Mouse (Mus musculus): ENCODE data around the gene Prss54. TPM values are rescaled to one million over a fixed set of nuclear protein-coding genes. Genes with fewer than 3 reads are reported as not detected.

The Prss54 gene
- total RNA-seq, 4 experiments from 2014 or later: not detected

- DNase-seq (ENCODE audit: low spot score in 2 of 2): no peak
These were observed 24.6 kb downstream of the Prss54 start for GRCm38 (mm10) chr8:95551577-95551976.

GRCm38 (mm10) chr8:95549871-95550829 lies 26.0 kb downstream of the Prss54 start:
- peak in 1 of 2 experiments; percentile 12 for DNase-seq (ENCODE audit: low spot score in 2 of 2)

GRCm38 (mm10) chr8:95547931-95548330 lies 28.2 kb downstream of the Prss54 start:
- no peak for DNase-seq (ENCODE audit: low spot score in 2 of 2)

GRCm38 (mm10) chr8:95546986-95547385 lies 29.2 kb downstream of the Prss54 start:
- DNase-seq (ENCODE audit: low spot score in 2 of 2): no peak

- DNase-seq (ENCODE audit: low spot score in 2 of 2): no peak
These were observed 30.3 kb downstream of the Prss54 start for GRCm38 (mm10) chr8:95545815-95546214.

- DNase-seq (ENCODE audit: low spot score in 2 of 2): no peak
These were observed 33.1 kb downstream of the Prss54 start for GRCm38 (mm10) chr8:95543065-95543464.

- no peak for DNase-seq (ENCODE audit: low spot score in 2 of 2)
These were observed 33.9 kb downstream of the Prss54 start for GRCm38 (mm10) chr8:95542191-95542590.

- DNase-seq (ENCODE audit: low spot score in 2 of 2): no peak
These were observed 36.7 kb downstream of the Prss54 start for GRCm38 (mm10) chr8:95539487-95539886.

- peak; percentile 38 to 55 for DNase-seq (ENCODE audit: low spot score in 2 of 2)
These were observed 42.4 kb downstream of the Prss54 start, which contains the start of gene Ccdc113 for GRCm38 (mm10) chr8:95533584-95534387. Ccdc113 (plus strand) TSS chr8:95534085.

GRCm38 (mm10) chr8:95532206-95532605 lies 43.9 kb downstream of the Prss54 start:
- DNase-seq (ENCODE audit: low spot score in 2 of 2): no peak

- DNase-seq (ENCODE audit: low spot score in 2 of 2): no peak
These were observed 47.3 kb downstream of the Prss54 start for GRCm38 (mm10) chr8:95528750-95529310.

- DNase-seq (ENCODE audit: low spot score in 2 of 2): no peak
These were observed 47.9 kb downstream of the Prss54 start for GRCm38 (mm10) chr8:95528194-95528593.

GRCm38 (mm10) chr8:95523991-95524390 lies 52.1 kb downstream of the Prss54 start:
- no peak for DNase-seq (ENCODE audit: low spot score in 2 of 2)

- no peak for DNase-seq (ENCODE audit: low spot score in 2 of 2)
These were observed 59.2 kb downstream of the Prss54 start for GRCm38 (mm10) chr8:95516928-95517327.

GRCm38 (mm10) chr8:95513219-95513618 lies 62.9 kb downstream of the Prss54 start:
- DNase-seq (ENCODE audit: low spot score in 2 of 2): no peak

- DNase-seq (ENCODE audit: low spot score in 2 of 2): peak; percentile 25 to 47
These were observed 63.9 kb downstream of the Prss54 start for GRCm38 (mm10) chr8:95512257-95512656.

Other genes starting within 250 kb of the Prss54 start
- gene Zfp319, start 244.4 kb downstream of the Prss54 start, total RNA-seq (2022): 10 to 100 TPM; 14.7 to 16.9 (median 15.8) TPM
- gene Usb1, start 244.1 kb downstream of the Prss54 start, total RNA-seq (2022): 10 to 100 TPM in 3 of 4 experiments, 1 to 10 TPM in 1; 9.8 to 16.5 (median 12.9) TPM
- 10 to 100 TPM; 13.6 to 14.9 (median 14.8) TPM for gene Mmp15, start 224.1 kb downstream of the Prss54 start, total RNA-seq (2022)
- 10 to 100 TPM; 48.2 to 65.2 (median 54.6) TPM for gene Cfap20, start 141.5 kb downstream of the Prss54 start, total RNA-seq (2022)
- 10 to 100 TPM; 61.1 to 82.5 (median 70.6) TPM for gene Csnk2a2, start 86.3 kb downstream of the Prss54 start, total RNA-seq (2022)
- gene Ccdc113, start 42.3 kb downstream of the Prss54 start, total RNA-seq (2022): 1 to 10 TPM; 1.2 to 2.7 (median 1.6) TPM
- 1 to 10 TPM; 1.8 to 3.4 (median 2.5) TPM for gene Gins3, start 57.1 kb upstream of the Prss54 start, total RNA-seq (2022)
- gene Ndrg4, start 100.6 kb upstream of the Prss54 start, total RNA-seq (2022): 1,000 to 10,000 TPM; 1,272 to 1,518 (median 1,383) TPM
- gene Setd6, start 139.5 kb upstream of the Prss54 start, total RNA-seq (2022): 10 to 100 TPM; 18.7 to 27.8 (median 23.9) TPM
- 100 to 1,000 TPM; 116 to 162 (median 145) TPM for gene Cnot1, start 231.1 kb upstream of the Prss54 start, total RNA-seq (2022)
- 100 to 1,000 TPM in 2 of 4 experiments, 10 to 100 TPM in 2; 63.0 to 115 (median 93.6) TPM for gene Sap18b, start 249.0 kb upstream of the Prss54 start, total RNA-seq (2022)